Mouse (Mus musculus): ENCODE results near the gene Ppp1r12b.

DNA sequence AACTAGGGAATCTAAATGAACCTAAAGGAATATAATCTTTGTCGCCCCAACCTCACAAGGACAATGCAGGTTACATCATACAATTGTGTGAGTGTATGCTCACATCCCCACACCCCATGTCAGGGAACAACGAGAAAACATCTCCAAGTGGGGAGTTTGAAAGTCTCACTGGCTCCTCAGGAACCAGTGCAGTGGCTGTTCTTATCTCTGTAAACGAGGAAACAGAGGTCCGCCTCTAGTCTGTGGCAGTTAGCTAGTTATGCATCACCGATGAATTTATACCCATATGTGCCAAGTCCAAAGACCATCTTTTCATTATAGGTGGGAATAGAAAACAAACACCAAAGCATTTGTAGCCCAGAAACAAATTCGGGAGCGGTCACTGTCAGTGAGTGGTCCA lies 194.2 kb downstream of the Ppp1r12b start:
- TF ChIP-seq POLR2A (IDR thresholded peaks at IDR 0.05; ENCODE audit: low read depth, low read length) (no peak), CTCF (IDR thresholded peaks at IDR 0.05; ENCODE audit: extremely low read depth, insufficient read length, insufficient replicate concordance, low read depth, low read length) (no peak)
